Mouse (Mus musculus) heart, embryonic 13.5 days (tissue): ENCODE measurements around the gene Cwc25. TPM values are rescaled to one million over a fixed set of nuclear protein-coding genes. Genes with fewer than 3 reads are reported as not detected.
A peak's percentile ranks its signal among the peaks of the same experiment; 100 is the strongest.

Experiments used
- ATAC-seq: fragments of 200-750 bp; cut with Nextera tagmentation; 2 replicates; pipeline ENCODE4 v1.8.0; 2017; ENCODE audit warnings: moderate TSS enrichment; ENCODE audit not compliant: insufficient number of reproducible peaks, low FRiP score, low TSS enrichment; ENCODE audit errors: extremely low read depth
- H3K27ac ChIP-seq: fragments of 300-500 bp; sonication (generic); replicated peaks from 2 replicates; pipeline ENCODE4 v1.5.1; 2015; ENCODE audit warnings: moderate library complexity, mild to moderate bottlenecking, inconsistent platforms
- H3K27me3 ChIP-seq: fragments of 300-500 bp; sonication (generic); replicated peaks from 2 replicates; pipeline ENCODE4 v1.6.1; 2015; ENCODE audit warnings: mild to moderate bottlenecking, inconsistent platforms
- H3K36me3 ChIP-seq: fragments of 300-500 bp; sonication (generic); 2 replicates; pipeline ENCODE4 v1.6.1; 2015; ENCODE audit warnings: mild to moderate bottlenecking, inconsistent platforms
- H3K4me1 ChIP-seq: fragments of 300-500 bp; sonication (generic); 2 replicates; pipeline ENCODE4 v1.6.1; 2015; ENCODE audit warnings: inconsistent platforms
- H3K4me2 ChIP-seq: fragments of 300-500 bp; sonication (generic); 2 replicates; pipeline ENCODE4 v1.6.1; 2015; ENCODE audit warnings: inconsistent platforms, mild to moderate bottlenecking, moderate library complexity
- H3K4me3 ChIP-seq: fragments of 300-500 bp; sonication (generic); 2 replicates; pipeline ENCODE4 v1.5.1; 2015; ENCODE audit warnings: moderate library complexity, mild to moderate bottlenecking, inconsistent platforms
- H3K9ac ChIP-seq: fragments of 300-500 bp; sonication (generic); 2 replicates; pipeline ENCODE4 v1.6.1; 2015; ENCODE audit warnings: inconsistent platforms, mild to moderate bottlenecking, moderate library complexity
- H3K9me3 ChIP-seq: fragments of 300-500 bp; sonication (generic); 2 replicates; pipeline ENCODE4 v1.6.1; 2016; ENCODE audit warnings: inconsistent platforms
- WGBS: fragments of 180-500 bp; shearing (Covaris S2); methylation state at CpG from one replicate; pipeline ENCODE4 v1.1.7; 2015; ENCODE audit warnings: mixed read lengths; 5-methylcytosine and 5-hydroxymethylcytosine counted together
- microRNA-seq: library from miRNA; unstranded; fragments of <30 nt; microRNA quantifications from one replicate; pipeline ENCODE4, GENCODE M21; 2016
- polyA plus RNA-seq: library from polyadenylated mRNA; unstranded; fragments of >200 nt; fragmentation: Nextera tagmentation; extraction: Ambion mirVana; gene quantifications from 2 replicates; pipeline ENCODE4 v1.2.1, GENCODE M21; 2015

The Cwc25 gene
- polyA plus RNA-seq, 1 experiment from 2014 or later = 10.2 TPM

GRCm38 (mm10) chr11:97695712-97696401 lies 70.5 kb downstream of the Cwc25 start:
- H3K9me3 ChIP-seq = no peaks in the 10 kb centered on the region
- 62% methylated on average over 9 of the region's 9 CpGs for WGBS
- peak overlapping the region; percentile 70 for H3K27ac ChIP-seq
- ATAC-seq = no peak
- H3K4me3 ChIP-seq = peak overlapping the region; percentile 8; the same call in 1 of the 2 replicates
- H3K36me3 ChIP-seq = peaks cover 26% of the 10 kb centered on the region
- H3K9ac ChIP-seq = peak overlapping the region; percentile 44
- H3K4me1 ChIP-seq = peaks cover 47% of the 10 kb centered on the region
- peak overlapping the region; percentile 21 for H3K4me2 ChIP-seq
- no peaks in the 10 kb centered on the region for H3K27me3 ChIP-seq

Small RNA genes within 50 kb of the gene (microRNA-seq; reads per million reads assigned to microRNA genes)
- not detected for gene Mir8102

Other genes with a start within 250 kb of the Cwc25 start
- gene Srcin1, start 190.4 kb downstream of the Cwc25 start, polyA plus RNA-seq = 0.03 and 0.08 TPM in 2 replicates
- gene Epop, start 136.9 kb downstream of the Cwc25 start, polyA plus RNA-seq = 1.1 and 1.4 TPM in 2 replicates
- 1.7 and 1.9 TPM in 2 replicates for gene Mllt6, start 103.1 kb downstream of the Cwc25 start, polyA plus RNA-seq
- gene Cisd3, start 80.7 kb downstream of the Cwc25 start, polyA plus RNA-seq = 44.1 and 53.7 TPM in 2 replicates
- gene Pcgf2, start 66.1 kb downstream of the Cwc25 start, polyA plus RNA-seq = 10.5 and 11.0 TPM in 2 replicates
- gene Psmb3, start 63.2 kb downstream of the Cwc25 start, polyA plus RNA-seq = 371 and 445 TPM in 2 replicates
- 0.90 and 1.0 TPM in 2 replicates for gene Pip4k2b, start 21.9 kb downstream of the Cwc25 start, polyA plus RNA-seq
- gene 1700001P01Rik, start 9.4 kb upstream of the Cwc25 start, polyA plus RNA-seq = not detected in 2 replicates
- 376 and 393 TPM in 2 replicates for gene Rpl23, start 15.9 kb upstream of the Cwc25 start, polyA plus RNA-seq
- 45.1 and 46.0 TPM in 2 replicates for gene Lasp1, start 32.4 kb upstream of the Cwc25 start, polyA plus RNA-seq
- gene B230217C12Rik, start 74.2 kb upstream of the Cwc25 start, polyA plus RNA-seq = 5.1 and 5.5 TPM in 2 replicates
- gene Fbxo47, start 117.6 kb upstream of the Cwc25 start, polyA plus RNA-seq = 0.70 and 1.1 TPM in 2 replicates
- gene Plxdc1, start 219.9 kb upstream of the Cwc25 start, polyA plus RNA-seq = 0.23 and 0.44 TPM in 2 replicates
- 4.6 and 5.1 TPM in 2 replicates for gene Arl5c, start 229.6 kb upstream of the Cwc25 start, polyA plus RNA-seq